Mouse (Mus musculus) gastrocnemius, adult 8-10 months (tissue): ENCODE measurements at regions not wholly inside any gene's neighbourhood (a gene's known extent, or its start where the extent isn't known, plus 50 kb on each side); places are given as distances from the start of the nearest gene placed in this dataset.

Experiments used
- DNase-seq, 2 experiments: peaks; one replicate each; pipeline ENCODE4 v3.0.0; 2022; ENCODE audit warnings: low spot score in 2 of 2

DNA sequence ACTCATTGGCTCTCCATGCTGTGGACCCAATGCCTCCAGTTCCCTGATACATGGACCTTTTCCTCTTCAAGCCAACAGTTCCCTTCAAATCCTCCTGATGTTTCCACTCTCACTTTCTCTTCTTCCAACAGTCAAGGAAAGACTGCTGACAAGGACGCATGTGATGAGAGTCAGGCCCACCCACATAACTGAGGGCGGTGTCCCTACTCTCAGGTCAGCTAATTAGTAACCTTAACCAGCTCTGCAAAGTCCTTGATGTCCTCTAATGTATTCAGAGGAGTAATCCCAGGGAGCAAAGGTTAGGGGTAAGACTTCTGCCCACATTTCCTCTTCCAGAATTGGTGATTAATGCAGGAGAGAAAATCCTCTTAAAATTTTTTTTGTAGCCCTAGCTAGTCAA lies 139.7 kb downstream of the Ackr3 start:
- no peak for DNase-seq

DNA sequence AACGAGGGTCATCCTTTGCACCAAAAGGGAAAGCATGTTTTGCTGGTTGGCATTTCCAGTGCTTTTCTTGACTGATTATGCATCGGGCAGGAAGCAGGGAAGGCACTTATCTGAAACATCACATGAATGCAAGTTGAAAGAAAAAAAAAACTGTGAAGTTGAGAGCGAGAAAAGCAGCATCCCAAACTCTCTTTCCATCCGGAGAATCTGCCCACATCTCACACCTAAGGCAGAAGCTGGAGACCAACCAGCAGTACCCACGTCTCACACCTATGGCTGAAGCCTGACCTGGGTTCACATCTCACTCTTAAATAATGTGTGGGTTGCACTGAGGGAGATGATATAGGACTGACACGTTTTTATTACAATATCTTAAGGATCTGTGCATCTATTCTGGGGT lies 143.3 kb downstream of the Ackr3 start:
- no peak for DNase-seq

DNA sequence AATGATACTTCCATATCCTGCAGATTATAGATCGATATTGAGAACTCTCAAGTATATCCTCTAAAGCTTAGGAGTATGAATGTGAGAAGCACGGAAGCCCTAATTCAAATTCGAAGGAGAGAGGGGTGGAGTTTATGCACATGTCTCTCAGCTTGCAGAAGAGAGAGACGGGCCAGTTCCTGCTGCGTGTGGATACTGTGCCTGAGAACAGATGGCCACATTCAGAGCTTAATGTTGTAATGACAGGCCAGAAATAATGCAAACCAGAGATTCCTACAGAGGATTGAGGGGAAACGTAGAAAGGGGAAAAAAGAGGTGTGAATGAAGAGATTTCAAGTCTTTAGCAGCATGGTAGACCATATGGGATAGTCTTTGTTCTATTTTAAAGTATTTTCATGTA lies 145.8 kb downstream of the Ackr3 start:
- no peak for DNase-seq

DNA sequence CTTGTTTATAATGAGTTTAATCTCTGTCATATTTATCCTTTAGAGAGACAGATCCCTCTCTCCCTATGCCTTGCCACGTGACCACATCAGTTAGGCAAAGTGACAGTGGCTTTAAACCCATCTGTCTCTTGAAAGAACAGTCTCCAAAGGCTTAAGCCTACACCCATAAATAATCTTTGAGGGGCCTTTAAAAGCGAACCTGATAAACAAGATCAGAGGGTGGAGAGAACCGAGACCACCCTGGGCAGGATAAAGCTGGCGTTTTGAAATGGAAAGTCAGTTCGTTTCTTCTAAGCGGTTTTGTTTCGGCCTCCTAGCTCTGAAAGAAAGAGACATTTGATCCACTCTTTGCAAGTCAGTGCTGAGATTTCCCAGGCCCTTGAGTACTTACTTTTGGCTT lies 149.5 kb downstream of the Ackr3 start:
- no peak for DNase-seq

DNA sequence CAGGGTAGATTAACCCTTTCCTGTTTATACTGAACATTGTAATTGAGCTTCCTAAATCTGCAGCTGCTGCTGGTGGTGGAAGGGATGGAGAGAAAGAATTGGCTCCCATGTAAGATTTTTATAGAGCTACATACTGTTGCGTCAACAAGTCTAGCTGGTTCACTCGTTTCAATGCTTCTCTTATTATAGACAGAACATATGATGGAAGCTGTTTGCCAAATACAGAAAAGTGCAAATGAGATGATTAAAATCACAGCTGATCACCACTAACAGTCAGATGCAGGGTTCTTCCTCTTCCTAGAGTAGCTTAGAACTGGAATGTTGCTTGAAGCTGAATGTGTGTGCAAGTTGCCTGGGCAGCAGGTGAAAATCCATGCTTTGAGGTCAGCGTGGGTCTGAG lies 152.8 kb downstream of the Ackr3 start:
- DNase-seq = no peak

DNA sequence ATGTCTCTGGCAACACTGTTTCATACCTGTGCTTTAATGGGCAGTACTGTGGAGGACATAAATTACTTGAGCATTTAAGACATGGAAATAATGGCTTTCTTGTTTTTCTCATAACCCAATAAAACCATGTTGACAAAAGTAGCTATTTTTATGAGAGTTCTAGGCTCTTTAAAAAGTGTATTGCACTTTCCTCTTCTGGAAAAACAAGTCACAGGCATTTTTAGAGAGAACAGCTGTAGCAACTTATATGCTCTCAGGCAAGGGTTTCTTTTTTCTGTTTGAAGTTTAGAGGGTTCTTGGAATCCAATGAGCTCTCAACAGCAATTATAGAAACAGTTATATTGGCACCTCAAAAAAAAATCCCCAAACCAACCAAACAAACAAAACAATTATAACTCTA lies 153.6 kb downstream of the Ackr3 start:
- no peak for DNase-seq

DNA sequence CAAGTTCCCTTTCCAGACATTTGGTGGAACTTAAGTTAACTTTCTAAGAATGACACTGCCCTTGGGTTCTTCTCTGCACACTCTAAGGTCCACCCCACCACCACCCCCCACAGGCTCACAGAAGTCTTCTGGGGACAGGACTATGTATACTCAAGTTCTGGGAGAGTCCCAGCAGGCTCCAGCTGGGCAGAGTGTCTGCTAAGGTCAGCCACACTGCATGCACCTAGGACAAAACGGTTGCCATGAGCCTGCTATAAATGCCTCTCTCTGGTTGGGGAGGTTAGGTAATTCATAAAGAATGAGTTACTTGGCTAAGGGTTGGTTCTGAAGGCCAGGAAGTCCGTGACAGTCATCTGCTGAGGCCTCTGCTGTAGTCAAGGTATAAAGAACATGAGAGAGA lies 155.2 kb downstream of the Ackr3 start:
- DNase-seq = peak; percentile 43 to 64

DNA sequence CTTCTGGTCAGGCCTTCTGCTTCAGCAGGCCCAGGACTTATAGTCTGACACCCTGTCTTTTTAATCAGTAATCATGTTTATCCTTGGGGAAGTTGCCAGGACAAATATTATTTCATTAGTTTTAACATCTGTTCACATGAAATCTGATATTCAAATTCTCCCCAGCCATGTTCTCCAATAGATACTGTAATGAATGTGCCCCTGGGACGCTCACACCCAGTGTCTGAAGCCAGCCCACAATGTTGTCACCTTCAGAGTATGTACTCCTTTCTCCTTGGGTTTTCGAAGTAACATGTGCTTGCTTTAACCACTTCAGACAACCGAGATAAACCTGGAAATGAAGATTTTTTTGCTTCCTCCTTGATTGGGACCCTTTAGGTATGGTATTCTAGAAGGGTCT lies 156.3 kb downstream of the Ackr3 start:
- peak in 1 of 2 experiments; percentile 51 for DNase-seq

DNA sequence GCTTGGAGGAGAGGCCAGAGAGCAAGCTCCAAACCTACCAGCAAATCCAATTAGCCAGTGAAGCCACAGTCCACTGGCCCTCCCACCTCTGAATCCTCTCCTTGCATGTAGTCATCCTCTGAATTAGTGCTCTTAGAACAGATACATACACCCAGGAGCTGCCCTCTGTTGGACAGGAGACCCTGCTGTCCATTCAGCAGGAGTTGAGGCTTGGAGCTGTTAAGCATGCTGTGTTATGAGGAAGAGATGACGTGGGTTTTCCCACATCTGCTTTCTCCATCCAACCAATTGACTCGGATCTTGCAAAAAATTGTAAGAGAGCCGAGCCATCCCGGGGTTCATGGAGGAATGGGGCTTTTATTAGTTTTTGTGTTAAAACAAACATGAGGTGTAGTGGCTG lies 160.7 kb downstream of the Ackr3 start:
- DNase-seq = no peak

DNA sequence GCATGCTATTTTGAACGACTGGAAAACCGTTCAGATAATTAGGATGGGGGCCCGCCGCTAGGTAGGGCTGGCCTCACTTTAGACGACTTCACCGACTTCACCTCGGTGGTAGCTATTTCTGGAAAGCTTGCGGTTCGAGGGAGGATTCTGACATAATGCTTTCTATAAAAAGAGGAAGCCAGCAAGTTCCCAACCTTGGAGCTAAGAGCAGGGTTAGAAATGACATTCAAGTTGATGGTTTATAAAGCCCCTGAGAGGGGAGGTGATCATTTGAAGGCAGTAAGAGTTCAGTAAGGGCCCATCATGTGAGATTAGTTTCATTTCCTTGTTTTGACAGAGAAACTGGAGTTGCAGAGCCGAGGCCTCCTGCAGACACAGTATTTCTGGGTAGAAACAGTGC lies 164.8 kb downstream of the Ackr3 start:
- DNase-seq = no peak

DNA sequence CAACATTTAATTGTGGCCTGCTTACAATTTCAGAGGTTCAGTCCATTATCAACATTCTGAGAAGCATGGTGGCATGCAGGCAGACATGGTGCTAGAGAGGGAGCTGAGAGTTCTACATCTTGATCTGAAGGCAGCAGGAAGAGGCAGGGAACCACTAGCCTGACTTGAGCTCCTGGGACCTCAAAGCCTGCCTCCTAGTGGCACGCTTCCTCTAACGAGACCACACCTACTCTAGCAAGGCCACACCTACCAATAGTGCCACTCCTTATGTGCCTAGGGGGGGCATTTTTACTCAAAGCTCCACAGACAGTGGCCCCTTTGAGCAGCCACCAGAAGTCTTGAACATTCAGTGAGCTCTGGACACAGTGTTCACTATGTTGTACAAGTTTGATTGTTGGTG lies 165.5 kb downstream of the Ackr3 start:
- DNase-seq = no peak

DNA sequence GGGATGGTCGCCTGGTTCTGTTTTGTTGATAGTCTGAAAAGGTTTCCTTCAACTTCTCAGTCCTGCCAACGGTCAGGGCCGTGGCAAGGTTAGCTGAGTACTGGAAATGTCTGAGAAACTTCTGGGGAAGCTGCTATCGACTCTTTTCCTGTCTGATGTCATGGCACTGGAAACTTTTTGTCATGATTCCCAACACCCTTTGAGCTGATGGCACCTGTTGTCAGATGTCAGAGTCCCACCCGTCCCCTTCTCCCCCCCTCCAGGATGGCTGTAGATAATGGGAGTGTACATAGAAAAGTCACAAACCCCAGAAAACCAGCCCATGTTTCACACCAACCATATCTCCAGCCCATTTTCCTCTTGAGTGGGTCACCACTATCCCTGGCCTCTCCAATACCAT lies 167.0 kb downstream of the Ackr3 start:
- no peak for DNase-seq

DNA sequence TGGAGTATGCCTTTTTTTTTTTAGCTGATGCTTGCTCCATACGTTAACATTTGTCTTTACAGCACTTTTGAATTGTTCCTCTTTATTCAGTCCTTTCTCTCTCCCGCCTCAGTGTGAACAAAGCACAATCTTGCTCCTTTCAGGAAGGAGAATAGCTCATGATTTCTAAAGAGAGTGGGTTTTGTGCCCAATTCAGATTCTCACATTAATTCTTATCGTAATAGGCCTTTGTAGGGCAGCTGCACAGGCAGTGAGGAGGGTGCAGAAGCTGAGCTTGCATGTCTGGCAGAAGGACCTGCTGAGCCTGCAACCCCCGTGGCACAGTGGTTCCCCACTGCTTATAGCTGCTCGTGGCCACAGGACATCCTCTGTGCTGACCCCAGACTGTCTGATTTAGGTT lies 169.2 kb downstream of the Ackr3 start:
- DNase-seq = no peak

DNA sequence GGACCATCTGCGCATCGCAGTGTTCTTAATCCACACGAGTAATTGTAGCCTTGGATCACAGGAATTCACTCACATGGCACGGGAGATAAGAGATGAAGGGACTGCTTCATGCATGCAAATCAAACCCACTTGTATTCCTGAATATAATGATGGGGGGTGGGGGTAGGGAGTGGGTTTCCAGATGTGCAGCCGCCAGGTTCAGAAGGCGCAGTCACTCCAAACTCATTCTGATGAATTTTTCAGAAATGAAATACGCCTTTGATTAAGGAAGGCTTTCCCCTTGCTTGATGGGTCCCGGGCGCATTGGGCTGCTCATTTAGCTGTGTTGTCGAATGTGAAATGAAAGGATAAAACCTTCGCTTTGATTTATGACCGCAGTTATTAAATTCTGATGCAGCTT lies 170.7 kb downstream of the Ackr3 start:
- no peak for DNase-seq

DNA sequence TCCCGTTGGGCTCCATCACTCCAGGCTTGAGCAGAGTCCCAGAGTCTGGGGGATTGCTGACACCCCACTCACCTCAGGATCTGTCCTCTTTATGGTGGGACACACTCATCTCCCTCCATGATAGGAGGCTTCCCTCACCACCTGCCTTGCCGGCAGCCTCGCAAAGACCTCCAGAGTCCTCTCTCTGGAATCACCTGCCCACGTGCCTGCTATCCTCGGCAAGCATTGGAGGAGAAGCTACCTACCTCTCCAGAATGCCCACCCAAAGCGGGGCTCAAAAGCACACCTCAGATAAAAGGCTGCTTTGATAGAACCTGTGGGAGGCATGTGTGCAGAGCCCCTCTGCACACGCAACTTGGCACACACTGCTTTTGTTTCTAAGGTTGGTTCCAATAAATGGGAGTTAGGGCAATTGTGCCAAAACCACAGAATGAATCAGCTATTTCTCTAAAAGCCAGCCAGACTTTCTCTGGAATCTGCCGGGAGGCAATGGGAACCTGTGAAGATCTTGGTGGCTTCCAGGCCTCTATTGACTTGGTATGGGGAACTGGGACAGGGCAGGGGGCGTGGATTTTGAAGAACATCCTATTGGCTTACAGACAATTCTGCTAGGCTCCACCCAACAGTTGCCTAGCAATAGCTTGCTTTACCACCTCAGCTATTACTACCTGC lies 176.4 kb downstream of the Ackr3 start:
- no peak for DNase-seq

DNA sequence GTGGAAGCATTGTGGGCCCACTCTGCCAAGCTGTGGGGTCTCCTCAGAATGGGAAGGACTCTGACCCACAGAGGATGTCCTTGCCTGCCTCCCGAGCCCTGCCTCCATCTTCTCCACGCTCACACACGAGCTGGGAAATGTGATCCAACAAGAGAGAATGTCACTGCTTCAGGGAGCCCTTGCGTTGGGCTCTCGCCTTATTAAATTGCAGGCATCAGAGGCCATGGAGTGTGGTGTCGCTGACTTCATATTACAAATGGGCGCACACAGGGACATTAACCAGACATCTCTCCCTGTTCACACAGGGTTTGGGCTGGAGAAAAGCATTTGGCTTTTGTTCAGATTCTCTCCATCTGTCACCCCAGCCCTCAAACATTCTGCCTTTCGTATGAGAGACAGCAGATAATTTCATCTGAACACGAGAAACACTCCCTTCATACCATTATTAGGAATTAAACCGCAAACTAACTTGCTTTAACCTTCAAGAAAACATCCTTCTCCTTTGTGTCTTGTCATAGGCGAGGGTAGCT lies 179.2 kb downstream of the Ackr3 start:
- DNase-seq = no peak

DNA sequence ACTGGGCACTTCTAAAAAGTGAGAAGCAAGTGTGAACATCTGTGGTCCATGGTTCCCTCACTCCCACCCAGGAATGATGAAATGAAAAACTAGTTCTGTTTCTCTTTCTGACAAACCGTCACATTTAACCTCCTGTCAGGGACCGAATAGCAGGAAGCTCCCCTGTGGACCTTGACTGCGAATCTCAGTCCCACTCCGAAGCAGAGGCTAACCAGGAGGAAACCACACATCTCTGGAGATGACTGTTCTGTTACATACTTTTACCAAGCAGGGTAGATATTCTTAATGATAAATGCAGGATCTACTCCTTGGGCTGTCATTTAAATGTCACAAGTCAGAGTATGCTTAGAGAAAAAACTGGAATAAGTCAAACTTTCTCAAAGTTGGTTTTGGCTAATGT lies 181.2 kb downstream of the Ackr3 start:
- no peak for DNase-seq

DNA sequence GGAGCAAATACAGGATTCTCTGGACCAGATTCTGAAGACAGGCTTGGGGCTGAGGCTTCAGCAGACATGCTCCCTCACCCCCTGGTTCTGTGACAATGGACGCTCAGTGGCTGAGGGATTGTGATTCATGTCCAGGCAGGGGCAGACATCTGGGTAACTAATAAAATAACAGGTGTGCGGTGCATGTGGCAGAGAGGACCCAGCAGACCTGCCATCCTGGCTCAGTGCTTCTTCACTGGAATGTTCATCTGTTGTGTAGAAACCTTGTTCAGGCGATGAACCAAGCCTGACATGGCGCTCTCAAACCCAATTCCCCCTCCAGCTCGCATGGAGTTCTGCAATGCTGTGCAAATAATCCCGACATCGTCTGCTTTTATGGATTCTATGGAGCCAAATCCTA lies 183.0 kb downstream of the Ackr3 start:
- DNase-seq = no peak

DNA sequence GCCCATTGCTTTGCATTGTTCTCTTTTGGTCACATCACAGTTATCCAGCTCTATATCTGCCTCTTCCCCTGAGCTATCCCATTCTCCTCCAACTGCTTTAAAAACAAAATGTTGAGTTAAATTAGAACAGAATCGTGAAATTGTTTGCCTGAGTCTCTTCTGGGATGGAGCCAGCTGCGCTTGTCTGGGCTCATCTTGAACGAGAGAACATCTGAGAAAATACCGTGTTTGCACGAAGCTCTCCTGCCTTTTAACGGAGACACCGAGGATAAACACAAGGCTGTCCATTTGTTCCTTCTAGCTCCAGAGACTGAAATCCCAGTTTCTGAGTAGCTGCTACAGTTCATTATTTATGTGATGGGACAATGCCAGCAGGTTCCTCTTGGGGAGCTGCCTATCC lies 186.6 kb downstream of the Ackr3 start:
- no peak for DNase-seq

DNA sequence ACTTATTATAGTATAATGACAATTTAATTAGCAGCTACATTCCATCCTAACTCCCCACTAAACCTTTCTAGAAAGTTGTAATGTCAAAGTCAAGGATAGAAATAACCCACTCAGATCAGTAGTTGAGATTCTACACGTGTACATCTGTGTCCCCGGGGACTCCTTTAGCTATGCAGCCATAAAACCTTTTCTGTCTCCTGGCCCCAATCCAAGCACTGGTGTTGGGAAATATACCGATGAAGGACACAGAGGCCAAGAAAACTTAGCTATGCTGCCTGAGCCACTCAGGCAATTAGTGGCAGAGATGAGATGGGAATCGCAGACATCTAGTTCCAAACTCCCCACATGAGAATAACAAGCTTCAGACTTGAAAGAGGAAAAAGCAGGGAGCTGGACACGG lies 190.1 kb downstream of the Ackr3 start:
- DNase-seq = no peak

DNA sequence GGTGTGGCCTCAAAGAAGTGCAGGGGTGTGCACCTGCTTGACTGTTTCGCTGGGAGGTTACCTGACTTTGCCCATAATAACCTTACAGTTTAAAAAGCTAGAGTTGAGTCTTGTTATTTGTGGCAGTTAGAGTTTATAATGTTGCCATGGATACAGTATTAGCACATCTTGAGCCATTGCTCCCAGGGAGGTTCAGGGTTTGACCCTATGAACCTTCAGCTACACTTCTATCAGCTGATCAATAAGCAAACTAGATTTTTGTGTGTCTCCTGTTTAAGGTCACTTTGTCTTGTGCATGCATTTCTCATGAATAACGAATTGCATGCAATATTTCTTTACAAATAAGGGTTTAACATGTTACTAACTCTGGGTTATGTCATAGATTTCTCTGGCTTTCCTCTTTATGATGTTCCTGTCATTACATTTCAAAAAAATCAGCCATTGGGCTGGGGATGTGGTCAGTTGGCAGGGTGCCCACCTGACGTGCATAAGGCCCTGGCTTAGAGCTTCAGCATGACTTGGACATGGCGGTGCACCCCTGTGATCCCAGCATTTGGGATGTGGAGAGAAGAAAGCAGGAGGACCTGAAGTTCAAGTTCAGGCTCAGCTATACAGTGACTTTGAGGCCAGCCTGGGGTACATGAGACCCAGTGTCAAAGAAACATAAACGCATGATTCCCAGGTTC lies 191.7 kb downstream of the Ackr3 start:
- no peak for DNase-seq

DNA sequence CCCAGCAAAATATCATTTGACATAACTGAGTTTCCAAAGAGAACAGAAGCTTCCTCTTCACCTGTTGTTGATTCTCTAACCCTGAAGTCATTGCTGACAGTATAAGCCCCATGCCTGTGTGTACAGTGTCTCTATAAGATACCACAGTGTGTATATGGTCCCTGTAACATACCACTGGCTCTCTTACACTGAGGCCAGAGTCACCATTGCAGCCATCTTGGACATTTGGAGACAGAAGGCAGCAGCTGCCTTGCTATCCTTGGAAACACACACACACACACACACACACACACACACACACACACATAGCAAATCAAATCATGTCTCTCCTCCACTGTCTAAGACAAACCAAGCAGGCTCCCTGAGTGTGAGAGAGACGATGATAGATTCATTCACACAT lies 192.9 kb downstream of the Ackr3 start:
- DNase-seq = no peak

DNA sequence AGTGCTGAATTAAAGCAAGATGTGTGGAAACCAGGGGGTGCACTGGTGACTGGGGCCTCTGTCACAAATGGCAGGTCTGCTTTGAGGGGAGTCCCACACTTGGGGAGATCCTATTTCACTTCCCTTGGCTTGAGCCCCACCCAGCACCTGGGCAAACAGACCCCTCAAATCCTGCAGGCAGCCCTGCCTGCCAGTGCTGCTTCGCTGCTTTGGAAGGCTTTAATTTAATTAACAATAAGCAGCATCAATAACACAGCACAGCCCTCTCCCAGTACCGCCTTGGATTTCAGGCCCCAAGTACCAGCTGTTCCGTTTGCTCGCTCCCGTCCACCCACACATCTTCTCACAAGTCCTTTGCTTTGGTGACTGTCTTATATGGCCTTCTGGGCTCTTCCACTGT lies 193.6 kb downstream of the Ackr3 start:
- no peak for DNase-seq
